Mouse (Mus musculus): Measurements from ENCODE around the gene Rac1. TPM values are rescaled to one million over a fixed set of nuclear protein-coding genes. Genes with fewer than 3 reads are reported as not detected.
"Not testable (repeated sequence)": the region's sequence is repeated elsewhere in the genome, so short reads cannot be mapped to it uniquely, and the experiment has no call there.

Rac1 gene
- polyA plus RNA-seq, 1 experiment from 2014 or later, result 452 TPM

GRCm38 (mm10) chr5:143502899-143503557 is 24.8 kb downstream of the Rac1 start:
- Histone ChIP-seq H3K4me2 (replicated peaks) (no peak overlapping the region), H3K27me3 (replicated peaks) (no peaks in the 10 kb centered on the region), H3K36me3 (peaks cover 58% of the 10 kb centered on the region), H3K9ac (no peak overlapping the region), H3K9me3 (no peaks in the 10 kb centered on the region), H3K27ac (no peak overlapping the region), H3K4me3 (no peak overlapping the region), H3K4me1 (0 out of 2 replicates have a peak, but pooled peaks cover 3% of the 10 kb centered on the region)
- no peak for ATAC-seq (ENCODE audit: low FRiP score, low read depth)
- WGBS, result 89% methylated on average over 19 of the region's 19 CpGs

- 94% methylated on average over 2 of the region's 2 CpGs for WGBS
- ATAC-seq (ENCODE audit: low FRiP score, low read depth), result no peak
- Histone ChIP-seq H3K36me3 (peaks cover 53% of the 10 kb centered on the region), H3K9me3 (no peaks in the 10 kb centered on the region), H3K27ac (no peak overlapping the region), H3K4me3 (no peak overlapping the region), H3K4me1 (no peaks in the 10 kb centered on the region), H3K9ac (no peak overlapping the region), H3K4me2 (replicated peaks) (no peak overlapping the region), H3K27me3 (replicated peaks) (no peaks in the 10 kb centered on the region)
Measured at GRCm38 (mm10) chr5:143501649-143502048, 26.2 kb downstream of the Rac1 start.

DNA sequence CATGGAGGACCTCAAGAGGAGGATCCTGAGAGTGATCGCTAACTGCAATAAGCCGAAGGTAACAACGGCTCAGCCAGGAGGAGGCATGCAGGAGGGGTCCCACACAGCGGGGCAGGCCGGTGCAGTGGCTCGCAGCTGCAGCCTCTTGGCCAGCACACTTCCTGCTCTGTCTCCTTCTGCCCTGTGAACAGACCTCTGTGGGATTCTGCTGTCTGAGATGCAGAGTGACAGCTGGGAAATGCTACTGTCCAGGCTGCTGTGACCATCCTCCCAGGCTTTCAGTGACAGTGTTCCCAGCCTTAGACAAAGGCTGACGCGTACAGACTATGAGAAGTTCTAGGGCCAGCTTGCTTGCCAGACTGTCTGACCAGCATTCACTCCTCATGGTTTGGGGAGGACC is 26.7 kb downstream of the Rac1 start:
- 92% methylated on average over 8 of the region's 8 CpGs for WGBS
- Histone ChIP-seq H3K27me3 (replicated peaks) (no peaks in the 10 kb centered on the region), H3K9me3 (no peaks in the 10 kb centered on the region), H3K4me1 (no peaks in the 10 kb centered on the region), H3K27ac (no peak overlapping the region), H3K4me2 (replicated peaks) (no peak overlapping the region), H3K9ac (no peak overlapping the region), H3K4me3 (no peak overlapping the region), H3K36me3 (peaks cover 56% of the 10 kb centered on the region)
- ATAC-seq (ENCODE audit: low FRiP score, low read depth), result no peak

- H3K36me3 ChIP-seq, result peaks cover 51% of the 10 kb centered on the region
Measured at GRCm38 (mm10) chr5:143500711-143501110, 27.1 kb downstream of the Rac1 start.

GRCm38 (mm10) chr5:143499686-143500085 is 28.1 kb downstream of the Rac1 start:
- Histone ChIP-seq H3K27ac (no peak overlapping the region), H3K4me1 (no peaks in the 10 kb centered on the region), H3K4me3 (no peak overlapping the region), H3K27me3 (replicated peaks) (no peaks in the 10 kb centered on the region), H3K4me2 (replicated peaks) (no peak overlapping the region), H3K36me3 (peaks cover 48% of the 10 kb centered on the region), H3K9ac (no peak overlapping the region), H3K9me3 (no peaks in the 10 kb centered on the region)
- WGBS, result 90% methylated on average over 4 of the region's 4 CpGs
- ATAC-seq (ENCODE audit: low FRiP score, low read depth), result no peak

More at GRCm38 (mm10) chr5:143500711-143501110, 27.1 kb downstream of the Rac1 start:
- not testable (repeated sequence) for H3K27me3 ChIP-seq (replicated peaks); H3K4me3 ChIP-seq; H3K9me3 ChIP-seq; H3K9ac ChIP-seq; H3K4me1 ChIP-seq; H3K4me2 ChIP-seq (replicated peaks); H3K27ac ChIP-seq; ATAC-seq (ENCODE audit: low FRiP score, low read depth)
- 96% methylated on average over 14 of the region's 14 CpGs for WGBS

GRCm38 (mm10) chr5:143499197-143499596 is 28.6 kb downstream of the Rac1 start:
- no peak for ATAC-seq (ENCODE audit: low FRiP score, low read depth)
- H3K36me3 ChIP-seq, result peaks cover 49% of the 10 kb centered on the region

GRCm38 (mm10) chr5:143497451-143497850 is 30.4 kb downstream of the Rac1 start:
- H3K9ac ChIP-seq, result no peak overlapping the region
- no peak overlapping the region for H3K4me3 ChIP-seq
- H3K36me3 ChIP-seq, result peaks cover 46% of the 10 kb centered on the region
- no peaks in the 10 kb centered on the region for H3K27me3 ChIP-seq (replicated peaks)
- no peak for ATAC-seq (ENCODE audit: low FRiP score, low read depth)
- no peaks in the 10 kb centered on the region for H3K9me3 ChIP-seq
- no peak overlapping the region for H3K4me2 ChIP-seq (replicated peaks)
- WGBS, result 82% methylated on average over 3 of the region's 3 CpGs
- no peaks in the 10 kb centered on the region for H3K4me1 ChIP-seq
- H3K27ac ChIP-seq, result no peak overlapping the region

More at GRCm38 (mm10) chr5:143499197-143499596, 28.6 kb downstream of the Rac1 start:
- Histone ChIP-seq H3K9ac (no peak overlapping the region), H3K4me3 (no peak overlapping the region), H3K4me2 (replicated peaks) (no peak overlapping the region), H3K27ac (no peak overlapping the region), H3K4me1 (no peaks in the 10 kb centered on the region), H3K9me3 (no peaks in the 10 kb centered on the region), H3K27me3 (replicated peaks) (no peaks in the 10 kb centered on the region)
- WGBS, result 91% methylated on average over 7 of the region's 7 CpGs

DNA sequence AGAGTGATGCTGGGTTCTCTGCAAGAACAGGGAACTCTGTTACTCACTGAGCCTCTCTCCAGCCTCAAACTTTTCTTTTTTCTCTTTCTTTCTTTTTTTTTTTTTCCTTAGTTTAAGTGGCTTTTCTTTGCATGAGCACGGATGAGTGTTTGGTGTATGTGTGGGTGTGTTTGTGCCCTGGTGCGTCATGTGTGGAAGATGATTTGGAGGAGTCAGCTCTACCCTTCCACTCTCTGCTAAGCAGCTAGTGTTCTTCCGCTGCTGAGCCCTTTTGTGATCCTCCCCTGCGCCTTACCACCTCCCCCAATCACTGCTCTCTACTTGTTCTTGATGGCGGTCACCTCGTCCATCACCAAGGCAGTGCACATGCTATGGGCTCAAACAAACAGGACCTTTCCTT is 32.1 kb downstream of the Rac1 start:
- Histone ChIP-seq H3K4me1 (no peaks in the 10 kb centered on the region), H3K4me3 (no peak overlapping the region), H3K27ac (no peak overlapping the region), H3K27me3 (replicated peaks) (no peaks in the 10 kb centered on the region), H3K36me3 (peaks cover 44% of the 10 kb centered on the region), H3K9me3 (no peaks in the 10 kb centered on the region), H3K4me2 (replicated peaks) (no peak overlapping the region), H3K9ac (no peak overlapping the region)
- ATAC-seq (ENCODE audit: low FRiP score, low read depth), result no peak
- WGBS, result 89% methylated on average over 6 of the region's 6 CpGs

DNA sequence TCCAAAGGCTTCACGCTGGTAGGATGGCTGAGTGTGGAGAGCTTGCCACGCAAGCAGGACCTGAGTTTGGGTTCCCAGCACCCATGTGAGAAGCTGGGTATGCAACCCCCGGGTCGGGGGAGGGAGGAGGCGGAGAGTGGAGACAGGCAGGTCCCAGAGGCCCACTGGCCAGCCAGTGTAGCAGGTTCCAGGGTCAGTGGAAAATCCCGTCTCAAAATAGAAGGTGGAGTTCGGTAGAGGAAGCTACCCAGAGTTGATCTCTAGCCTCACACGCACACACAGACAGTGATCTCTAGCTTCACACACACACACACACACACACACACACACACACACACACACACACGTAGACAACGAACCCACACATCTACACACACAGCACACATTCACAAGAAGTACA is 34.7 kb downstream of the Rac1 start:
- Histone ChIP-seq H3K9ac (no peak overlapping the region), H3K4me3 (no peak overlapping the region), H3K4me2 (replicated peaks) (no peak overlapping the region), H3K4me1 (no peaks in the 10 kb centered on the region), H3K27me3 (replicated peaks) (no peaks in the 10 kb centered on the region), H3K27ac (no peak overlapping the region), H3K36me3 (peaks cover 53% of the 10 kb centered on the region), H3K9me3 (no peaks in the 10 kb centered on the region)
- ATAC-seq (ENCODE audit: low FRiP score, low read depth), result no peak
- WGBS, result 87% methylated on average over 8 of the region's 10 CpGs

GRCm38 (mm10) chr5:143491736-143492135 is 36.1 kb downstream of the Rac1 start:
- H3K4me2 ChIP-seq (replicated peaks), result no peak overlapping the region
- H3K27ac ChIP-seq, result no peak overlapping the region
- 94% methylated on average over 4 of the region's 4 CpGs for WGBS
- no peak overlapping the region for H3K9ac ChIP-seq
- H3K4me1 ChIP-seq, result no peaks in the 10 kb centered on the region
- no peaks in the 10 kb centered on the region for H3K27me3 ChIP-seq (replicated peaks)
- no peak for ATAC-seq (ENCODE audit: low FRiP score, low read depth)
- no peaks in the 10 kb centered on the region for H3K9me3 ChIP-seq
- no peak overlapping the region for H3K4me3 ChIP-seq
- peaks cover 68% of the 10 kb centered on the region for H3K36me3 ChIP-seq

GRCm38 (mm10) chr5:143489749-143490342 is 38.0 kb downstream of the Rac1 start:
- no peaks in the 10 kb centered on the region for H3K27me3 ChIP-seq (replicated peaks)
- H3K9me3 ChIP-seq, result no peaks in the 10 kb centered on the region
- no peak overlapping the region for H3K9ac ChIP-seq
- no peak overlapping the region for H3K4me2 ChIP-seq (replicated peaks)
- H3K36me3 ChIP-seq, result peaks cover 73% of the 10 kb centered on the region
- H3K27ac ChIP-seq, result no peak overlapping the region
- no peaks in the 10 kb centered on the region for H3K4me1 ChIP-seq
- no peak overlapping the region for H3K4me3 ChIP-seq
- 93% methylated on average over 14 of the region's 14 CpGs for WGBS
- ATAC-seq (ENCODE audit: low FRiP score, low read depth), result no peak

DNA sequence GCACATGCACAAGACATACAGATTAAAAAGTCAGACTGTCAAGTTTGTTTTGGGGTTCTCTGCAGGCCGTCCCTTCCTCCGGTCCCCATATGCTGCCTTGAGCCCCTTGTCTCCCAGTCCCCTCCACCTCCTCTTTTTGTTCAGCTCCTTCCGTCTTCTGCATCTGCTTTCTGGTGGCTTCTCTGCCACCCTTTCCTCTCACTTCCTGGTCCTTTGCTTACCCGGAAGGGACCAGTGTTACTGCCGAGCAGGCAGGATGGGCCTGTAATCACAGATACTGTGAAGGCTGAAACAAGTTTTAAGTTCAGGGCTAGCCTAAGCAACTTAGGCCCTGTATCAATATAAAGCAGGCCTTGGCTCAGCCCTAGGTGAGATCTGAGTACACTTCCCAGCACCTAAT is 39.8 kb downstream of the Rac1 start:
- no peak for ATAC-seq (ENCODE audit: low FRiP score, low read depth)
- Histone ChIP-seq H3K4me1 (no peaks in the 10 kb centered on the region), H3K27me3 (replicated peaks) (no peaks in the 10 kb centered on the region), H3K4me2 (replicated peaks) (no peak overlapping the region), H3K27ac (no peak overlapping the region), H3K36me3 (peaks cover 79% of the 10 kb centered on the region), H3K9ac (no peak overlapping the region), H3K4me3 (no peak overlapping the region), H3K9me3 (no peaks in the 10 kb centered on the region)
- WGBS, result 93% methylated on average over 5 of the region's 5 CpGs

DNA sequence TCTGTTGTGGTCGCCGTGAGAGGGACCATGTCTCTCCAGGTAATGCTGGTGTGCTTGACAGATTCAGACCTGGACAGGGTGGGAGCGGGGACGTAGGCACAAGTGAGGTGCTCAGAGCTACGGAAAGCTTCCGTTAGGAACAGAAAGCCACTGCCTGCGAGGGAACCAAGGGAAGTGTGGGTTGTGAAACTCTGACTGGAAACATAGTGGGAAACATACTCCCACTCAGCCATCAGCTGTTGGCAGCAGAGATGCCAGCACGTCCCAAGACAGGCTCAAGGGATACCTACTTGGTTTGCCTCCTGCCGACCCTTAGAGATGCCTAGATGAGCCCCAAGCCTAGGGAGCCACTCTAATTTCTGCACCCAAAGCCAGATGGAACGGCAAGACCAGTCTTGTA is 40.6 kb downstream of the Rac1 start:
- Histone ChIP-seq H3K27me3 (replicated peaks) (no peaks in the 10 kb centered on the region), H3K36me3 (peaks cover 85% of the 10 kb centered on the region), H3K4me3 (no peak overlapping the region), H3K9me3 (no peaks in the 10 kb centered on the region), H3K9ac (no peak overlapping the region), H3K27ac (no peak overlapping the region), H3K4me1 (no peaks in the 10 kb centered on the region), H3K4me2 (replicated peaks) (no peak overlapping the region)
- WGBS, result 96% methylated on average over 10 of the region's 10 CpGs
- ATAC-seq (ENCODE audit: low FRiP score, low read depth), result no peak

Measured in neural tube, embryonic 12.5 days (tissue).